Mouse (Mus musculus) urinary bladder, postnatal 10 days (tissue): ENCODE measurements around the gene Gm26920.
"Not testable (repeated sequence)": the region's sequence is repeated elsewhere in the genome, so short reads cannot be mapped to it uniquely, and the experiment has no call there.

Experiments used
- DNase-seq: peaks from one replicate; pipeline ENCODE4 v3.0.0; 2022; ENCODE audit warnings: low spot score

Gene Gm26920

GRCm38 (mm10) chr7:30090092-30090969, at the start of gene Gm26920, which contains the start of gene Zfp566:
Gene Gm26920, minus strand, starts transcription at chr7:30090410.
Gene Zfp566, minus strand, starts transcription at chr7:30090527.
- peak; percentile 78 for DNase-seq

DNA sequence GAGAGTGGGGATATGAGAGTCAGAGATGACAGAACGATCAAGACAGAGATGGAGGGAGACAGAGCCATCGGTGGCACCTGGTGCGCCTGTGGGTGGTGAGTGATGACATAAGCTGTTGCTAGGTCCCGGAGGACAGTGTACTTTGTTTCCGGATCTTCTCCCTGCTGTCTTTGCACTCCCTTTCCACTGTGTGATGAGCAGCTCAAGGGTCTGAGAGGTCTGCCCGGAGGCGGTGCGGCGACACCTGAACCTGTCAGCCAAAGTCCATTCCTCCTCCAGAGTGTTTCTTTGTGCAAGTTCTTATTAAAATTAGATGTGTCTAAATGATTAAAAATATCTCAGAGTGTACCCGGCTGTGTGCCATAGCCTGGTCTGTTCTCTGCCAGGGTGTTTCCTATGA, 46.6 kb upstream of the Gm26920 start:
- DNase-seq, result no peak

DNA sequence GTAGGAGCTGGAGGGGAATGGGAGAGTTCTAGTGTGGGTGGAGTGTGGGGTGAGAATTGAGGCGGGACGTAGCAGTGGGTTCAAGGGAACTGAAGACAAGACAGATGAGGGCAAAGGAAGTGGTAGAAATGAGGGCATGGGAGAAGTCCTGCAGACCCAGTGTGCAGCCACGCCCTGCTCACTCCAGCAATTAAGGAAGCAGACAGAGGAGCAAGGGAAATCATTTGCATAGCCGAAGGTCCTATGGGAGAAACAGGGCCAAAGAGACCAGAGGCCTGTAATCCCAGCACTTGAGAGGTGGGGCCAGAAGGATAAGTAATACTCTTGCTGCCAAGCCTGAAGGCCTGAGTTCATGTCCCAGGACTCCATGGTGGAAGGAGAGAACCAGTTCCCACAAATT, 42.2 kb upstream of the Gm26920 start:
- no peak for DNase-seq

- DNase-seq, result no peak
Measured at GRCm38 (mm10) chr7:30129900-30130299, 39.7 kb upstream of the Gm26920 start.

DNA sequence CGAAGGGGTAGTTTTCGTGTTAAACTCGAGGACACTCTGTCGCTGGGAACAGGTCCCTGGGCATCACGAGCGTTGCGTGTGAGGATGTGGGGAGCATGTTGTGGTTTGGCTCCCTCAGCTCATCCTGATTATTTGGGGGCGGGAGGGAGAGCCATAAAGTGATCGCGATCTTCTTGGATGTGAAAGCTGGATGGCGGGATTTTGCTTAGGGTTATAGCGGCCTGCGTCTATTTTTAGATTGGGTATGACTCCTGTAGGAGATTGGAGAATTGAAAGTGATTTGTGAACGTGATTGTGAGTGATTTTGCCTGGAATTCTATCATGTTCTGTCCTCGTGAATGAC, 31.9 kb upstream of the Gm26920 start:
- no peak for DNase-seq

DNA sequence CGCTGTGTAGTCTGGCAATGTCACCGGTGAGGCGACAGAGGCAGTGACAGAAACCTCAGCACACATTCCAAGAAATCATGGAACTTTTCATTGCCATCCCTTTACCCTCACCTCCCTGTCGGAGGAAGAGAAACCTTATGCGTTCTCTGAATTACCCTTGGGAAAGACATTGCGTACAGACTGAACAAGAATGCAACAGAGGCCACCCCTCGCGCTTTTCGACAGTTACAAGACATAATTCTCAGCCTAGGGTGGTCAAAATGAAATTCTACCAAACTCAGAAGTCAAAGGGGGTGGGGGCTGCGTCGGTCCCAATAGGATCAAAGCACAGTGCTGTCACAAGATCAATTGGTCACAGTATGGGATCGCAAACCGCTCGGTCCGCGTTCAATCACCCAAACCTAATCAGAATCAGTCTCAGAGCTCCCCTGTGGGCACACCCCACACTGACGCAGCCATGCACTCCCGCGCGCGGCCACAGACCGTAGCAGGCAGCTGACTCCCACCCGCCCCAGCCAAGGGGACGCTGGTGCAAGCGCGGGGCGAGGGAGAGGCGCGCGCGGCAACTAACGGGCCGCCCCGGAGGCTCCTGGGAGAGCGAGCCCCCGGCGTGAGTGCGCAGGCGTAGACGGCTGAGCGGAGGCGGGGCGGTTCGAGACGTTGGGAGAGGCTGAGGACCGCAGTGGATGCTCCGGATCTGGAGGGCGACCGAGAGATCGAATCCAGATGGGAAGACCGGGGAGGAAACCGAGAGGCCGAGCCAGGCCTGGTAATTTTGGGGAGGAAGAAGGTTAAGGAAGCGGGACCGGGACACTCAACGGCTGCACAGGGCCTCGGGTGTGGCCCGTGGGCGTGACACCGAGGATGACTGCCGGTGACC, 31.3 kb upstream of the Gm26920 start, which contains the start of gene Zfp382:
Gene Zfp382, plus strand, starts transcription at position 635 of the 880 bp plus-strand sequence.
- DNase-seq, result peak; percentile 64

- DNase-seq, result not testable (repeated sequence)
Measured at GRCm38 (mm10) chr7:30117935-30118334, 27.7 kb upstream of the Gm26920 start.

DNA sequence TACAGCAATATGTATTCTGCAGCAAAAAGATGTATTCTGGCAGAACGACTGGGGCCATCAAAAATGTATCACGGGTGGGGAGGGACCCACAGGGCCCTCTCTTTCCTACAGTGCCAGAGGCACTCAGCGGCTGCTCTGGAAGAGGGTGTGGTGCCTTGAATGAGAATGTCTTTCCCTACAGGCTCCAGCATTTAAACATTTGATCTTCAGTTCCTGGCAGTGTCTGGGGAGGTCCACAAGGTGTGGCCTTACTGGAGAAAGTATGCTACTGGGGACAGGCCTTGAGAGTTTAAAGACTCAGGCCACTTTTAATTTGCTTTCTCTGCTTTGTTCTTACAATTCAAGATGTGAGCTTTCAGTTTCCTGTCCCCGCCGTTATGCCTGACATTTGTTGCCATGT, 25.9 kb upstream of the Gm26920 start:
- DNase-seq, result no peak

GRCm38 (mm10) chr7:30099297-30099696, 9.1 kb upstream of the Gm26920 start:
- no peak for DNase-seq

GRCm38 (mm10) chr7:30095551-30096125, 5.4 kb upstream of the Gm26920 start:
- no peak for DNase-seq

GRCm38 (mm10) chr7:30094646-30095429, 4.6 kb upstream of the Gm26920 start, which contains the start of gene Zfp260:
Gene Zfp260, plus strand, starts transcription at chr7:30094777.
- peak; percentile 70 for DNase-seq

DNA sequence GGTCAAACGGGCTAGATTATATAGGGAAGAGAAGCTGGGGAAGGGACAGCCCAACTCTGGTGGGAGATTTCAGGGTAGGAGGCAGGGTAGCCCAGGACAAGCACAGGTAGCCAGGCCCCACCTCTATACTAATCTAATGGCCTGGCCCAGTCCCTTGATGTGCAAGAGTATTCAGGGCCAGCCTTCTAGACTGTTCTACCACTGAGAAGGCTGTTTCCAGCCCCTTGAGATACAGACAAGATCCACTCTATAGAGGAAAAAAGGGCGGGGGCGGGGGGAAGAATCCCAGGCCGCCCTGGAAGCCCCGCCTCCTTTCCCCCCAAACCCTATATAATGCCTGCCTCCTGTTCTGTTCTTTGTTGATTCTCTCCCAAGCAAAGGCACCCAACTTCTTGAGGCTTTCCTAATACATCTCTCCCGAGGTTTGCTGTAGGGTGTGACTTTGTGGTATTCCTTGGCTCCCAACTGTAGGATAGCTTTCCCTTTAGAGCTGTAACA, 3.8 kb upstream of the Gm26920 start:
- no peak for DNase-seq

- DNase-seq, result no peak
Measured at GRCm38 (mm10) chr7:30092666-30093065, 2.5 kb upstream of the Gm26920 start.

- no peak for DNase-seq
Measured at GRCm38 (mm10) chr7:30090970-30091585, 868 bp upstream of the Gm26920 start.

GRCm38 (mm10) chr7:30089405-30089804, 805 bp downstream of the Gm26920 start:
- no peak for DNase-seq

GRCm38 (mm10) chr7:30086524-30086923, 3.7 kb downstream of the Gm26920 start:
- no peak for DNase-seq

DNA sequence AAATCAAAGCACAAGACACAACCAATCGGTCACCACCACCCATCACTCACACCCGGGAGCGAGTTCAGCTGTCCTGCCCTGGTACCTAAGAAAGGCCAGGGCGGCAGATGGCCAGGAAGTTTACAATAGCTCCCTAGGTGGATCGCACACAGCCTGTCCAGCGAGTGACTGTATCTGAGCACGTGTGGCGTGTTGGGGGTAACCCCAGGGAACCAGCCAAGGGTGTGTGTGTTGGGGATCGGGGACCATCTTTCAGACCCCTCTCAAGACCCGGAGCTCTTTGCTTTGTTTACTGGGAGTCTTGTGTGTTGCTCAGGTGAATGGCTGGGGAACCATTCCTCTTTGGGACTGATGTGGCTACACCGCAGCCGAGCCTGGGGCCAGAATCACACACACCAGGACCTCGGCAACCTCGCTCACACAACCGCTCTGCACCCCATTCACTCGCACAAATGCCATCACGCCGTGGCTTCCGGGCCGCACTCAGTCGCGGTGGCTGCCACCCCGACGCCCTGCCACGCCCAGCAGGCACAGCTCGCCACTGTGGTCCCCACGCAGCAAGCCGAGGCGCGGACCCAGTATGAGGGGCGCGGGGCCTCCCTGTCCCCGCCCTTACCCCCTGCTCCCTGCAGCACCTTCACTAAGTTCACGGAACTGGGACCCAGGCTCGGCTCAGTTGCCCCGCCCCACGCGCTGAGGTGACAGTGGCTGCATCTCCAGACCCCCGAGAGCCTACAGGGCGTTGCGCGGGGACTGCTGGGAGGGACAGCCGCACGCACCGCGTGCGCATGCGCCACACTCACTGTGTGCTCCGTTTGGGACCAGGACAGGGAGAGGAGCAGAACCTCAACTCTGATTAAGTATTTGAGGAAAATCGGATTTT, 17.8 kb downstream of the Gm26920 start, which contains the start of gene Zfp82:
Gene Zfp82, minus strand, starts transcription at position 755 of the 883 bp plus-strand sequence.
- DNase-seq, result peak; percentile 30

DNA sequence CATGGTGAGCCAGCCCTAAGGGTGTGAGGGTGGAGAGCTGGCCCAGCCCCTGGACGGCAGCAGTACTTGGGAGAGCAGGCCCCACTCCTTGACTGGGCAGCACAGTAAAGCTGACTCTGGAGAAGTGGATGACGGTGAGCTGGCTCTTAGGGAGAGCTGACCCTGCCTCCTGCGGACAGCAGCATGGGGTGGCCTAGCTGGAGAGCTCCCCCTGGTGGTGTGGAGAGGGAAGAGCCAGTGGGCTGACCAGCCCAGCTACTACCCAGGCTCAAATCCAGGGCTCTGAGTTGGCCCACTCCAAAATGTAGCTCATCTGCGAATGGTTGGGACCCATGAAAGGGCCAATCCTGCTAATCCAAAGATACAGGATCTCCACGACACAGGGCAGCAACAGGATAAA, 25.6 kb downstream of the Gm26920 start:
- DNase-seq, result no peak

- DNase-seq, result no peak
Measured at GRCm38 (mm10) chr7:30062478-30062877, 27.7 kb downstream of the Gm26920 start.

GRCm38 (mm10) chr7:30060341-30060740, 29.9 kb downstream of the Gm26920 start:
- no peak for DNase-seq
